Mouse (Mus musculus) gonadal fat pad, adult 2 months (tissue): ENCODE data around the gene Wdr82. TPM values are rescaled to one million over a fixed set of nuclear protein-coding genes. Genes with fewer than 3 reads are reported as not detected.

ENCODE experiments used
- DNase-seq: peaks from one replicate; pipeline ENCODE4 v3.0.0-alpha.2; 2012; ENCODE audit warnings: low read depth
- polyA plus RNA-seq: library from polyadenylated mRNA; depleted of rRNA; stranded (reverse); fragments of >200 nt; gene quantifications from 2 replicates; pipeline ENCODE4 v1.2.3, GENCODE M21; 2012; rRNA removed

Wdr82 gene
- polyA plus RNA-seq, 1 experiment = 46.2 TPM

- DNase-seq = no peak
Observed at GRCm38 (mm10) chr9:106225469-106226150, 54.9 kb downstream of the Wdr82 start.

DNA sequence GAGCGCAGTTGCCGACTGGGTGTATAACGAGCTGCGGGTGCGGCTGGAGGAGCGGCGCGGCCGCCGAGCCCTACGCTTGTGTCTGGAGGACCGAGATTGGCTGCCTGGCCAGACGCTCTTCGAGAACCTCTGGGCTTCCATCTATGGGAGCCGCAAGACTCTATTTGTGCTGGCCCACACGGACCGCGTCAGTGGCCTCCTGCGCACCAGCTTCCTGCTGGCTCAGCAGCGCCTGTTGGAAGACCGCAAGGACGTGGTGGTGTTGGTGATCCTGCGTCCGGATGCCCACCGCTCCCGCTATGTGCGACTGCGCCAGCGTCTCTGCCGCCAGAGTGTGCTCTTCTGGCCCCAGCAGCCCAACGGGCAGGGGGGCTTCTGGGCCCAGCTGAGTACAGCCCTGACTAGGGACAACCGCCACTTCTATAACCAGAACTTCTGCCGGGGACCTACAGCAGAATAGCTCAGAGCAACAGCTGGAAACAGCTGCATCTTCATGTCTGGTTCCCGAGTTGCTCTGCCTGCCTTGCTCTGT is 55.5 kb downstream of the Wdr82 start:
- DNase-seq = no peak

DNA sequence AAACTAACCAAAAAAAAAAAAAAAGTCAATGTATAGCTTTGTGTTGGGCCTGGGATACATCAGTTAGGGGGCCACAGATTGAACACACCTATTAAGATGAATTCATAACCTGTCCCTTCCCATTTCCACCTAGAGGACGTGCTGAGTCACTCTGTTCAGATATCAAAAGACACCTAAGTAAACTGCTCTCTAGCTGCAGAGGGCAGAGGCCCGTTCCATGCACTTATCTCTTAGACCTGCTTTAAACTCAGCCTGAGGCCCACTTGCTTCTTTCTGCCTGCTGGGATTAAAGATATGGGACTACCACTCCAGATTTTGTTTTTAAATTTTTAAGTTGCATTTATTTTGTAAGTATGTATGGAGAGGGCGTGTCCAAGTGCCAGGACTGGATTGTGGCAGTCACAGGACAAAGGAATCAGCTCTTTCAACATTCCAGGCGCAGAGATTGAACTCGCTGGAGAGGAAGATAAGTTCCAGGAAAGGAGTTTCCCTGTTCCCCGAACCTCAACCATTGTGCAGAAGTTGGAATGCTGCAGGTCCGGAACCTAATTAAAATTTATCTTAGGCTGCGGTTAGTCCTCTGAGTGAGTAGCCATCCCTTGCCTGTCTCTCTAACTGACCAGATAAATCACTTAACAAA is 57.2 kb downstream of the Wdr82 start:
- no peak for DNase-seq

DNA sequence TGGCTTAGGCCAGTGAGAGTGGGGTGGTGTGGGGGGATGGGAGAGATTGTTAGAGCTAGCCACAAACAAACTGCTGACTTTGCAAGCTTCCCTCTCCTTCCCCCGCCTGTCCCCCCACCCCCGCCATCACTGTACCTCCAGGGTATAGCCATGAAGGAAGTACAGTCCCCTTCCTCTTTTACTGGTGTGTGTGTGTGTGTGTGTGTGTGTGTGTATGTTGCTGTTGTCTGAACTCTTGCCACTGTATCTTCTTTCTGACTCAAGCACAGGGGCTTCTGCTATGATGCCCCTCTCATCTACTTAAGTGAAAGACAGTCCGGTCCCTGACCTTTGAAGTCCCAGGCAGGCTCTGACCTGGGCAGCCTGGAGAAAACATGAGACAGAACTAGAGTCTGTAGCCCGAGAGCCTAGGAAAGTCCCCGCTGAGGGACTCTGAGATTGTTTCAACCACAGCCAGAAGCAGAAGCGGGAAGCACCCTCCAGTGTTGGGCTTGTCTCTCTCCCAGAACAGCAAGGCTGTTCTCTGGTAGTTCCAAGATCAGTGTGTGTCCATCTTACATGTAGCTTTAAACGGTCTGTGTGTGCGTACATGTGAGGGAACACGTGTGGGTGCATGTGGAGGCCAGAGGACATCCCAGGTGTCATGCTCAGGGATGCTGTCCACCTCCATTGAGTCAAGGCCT is 59.5 kb downstream of the Wdr82 start:
- DNase-seq = no peak

DNA sequence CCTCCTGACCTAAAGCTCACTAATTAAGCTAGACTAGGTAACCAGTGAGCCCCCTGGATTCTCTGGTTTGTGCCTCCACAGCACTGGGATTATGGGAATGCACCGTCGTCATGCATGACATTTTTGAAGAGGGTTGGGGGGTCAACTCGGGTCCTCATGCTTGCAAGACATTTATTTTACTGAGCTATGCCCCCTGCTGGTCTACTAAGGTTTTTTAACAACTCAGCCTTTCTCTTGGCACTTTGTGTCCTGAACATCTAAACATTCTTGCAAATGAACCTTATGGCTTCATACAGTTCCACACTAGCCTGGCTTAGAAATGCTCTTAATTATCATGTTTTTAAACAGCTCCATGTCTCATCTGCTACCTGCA is 60.0 kb downstream of the Wdr82 start:
- DNase-seq = no peak

DNA sequence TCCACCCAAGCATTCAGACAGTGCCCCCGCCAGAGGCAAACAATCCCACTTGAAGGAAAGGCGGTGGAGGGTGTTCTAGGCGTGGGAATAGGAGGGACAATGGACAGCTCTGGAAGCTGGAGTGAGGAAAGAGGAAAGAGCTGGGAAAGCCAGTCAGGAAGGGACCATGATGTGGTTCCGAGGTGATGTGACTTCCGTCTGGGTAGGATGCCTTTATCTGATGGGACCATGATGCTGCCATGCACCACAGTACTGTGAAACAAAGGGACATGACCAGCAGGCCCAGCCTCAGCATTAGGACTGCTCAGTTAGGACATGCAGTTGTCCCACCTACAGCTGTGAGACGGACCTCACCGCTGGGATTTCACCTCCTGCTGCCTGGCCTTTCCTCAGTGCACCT is 60.5 kb downstream of the Wdr82 start:
- DNase-seq = no peak

DNA sequence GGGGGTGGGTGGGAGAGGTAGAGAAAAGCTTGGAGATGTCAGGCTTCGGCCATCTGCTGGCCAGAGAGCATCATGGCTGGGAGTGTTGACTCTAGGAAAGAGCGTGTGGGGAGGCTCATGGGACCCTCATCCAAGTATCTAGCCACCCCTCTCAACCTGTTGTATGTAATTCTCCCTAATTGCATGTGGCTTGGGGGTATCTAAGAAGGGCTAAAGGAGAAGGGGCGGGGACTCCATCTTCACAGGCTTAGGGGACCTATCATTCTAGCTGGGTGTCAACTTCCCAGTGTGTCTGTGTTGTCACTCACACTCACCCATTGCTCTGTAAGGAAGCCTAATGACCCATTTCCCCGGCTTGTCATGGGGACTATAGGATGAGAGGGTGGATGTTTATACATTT is 61.1 kb downstream of the Wdr82 start:
- no peak for DNase-seq

DNA sequence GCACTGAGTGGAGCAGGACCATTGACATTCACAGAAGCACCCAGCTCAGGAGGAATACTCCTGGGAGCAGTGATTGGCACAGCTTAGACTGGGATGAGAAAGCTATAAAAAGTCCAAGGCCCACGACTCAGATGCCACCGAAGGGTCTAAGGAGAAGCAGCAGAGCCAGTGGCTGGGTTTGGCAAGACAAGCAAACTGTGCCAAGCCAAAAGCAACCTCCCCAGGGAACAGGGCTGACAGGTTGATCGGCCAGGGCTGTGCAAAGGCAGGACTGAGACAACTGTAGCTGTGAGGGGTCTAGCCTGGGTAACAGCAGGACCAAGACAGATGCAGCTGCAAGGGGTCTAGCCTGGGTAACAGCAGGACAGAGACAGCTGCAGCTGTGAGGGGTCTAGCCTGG is 62.2 kb downstream of the Wdr82 start:
- DNase-seq = no peak

DNA sequence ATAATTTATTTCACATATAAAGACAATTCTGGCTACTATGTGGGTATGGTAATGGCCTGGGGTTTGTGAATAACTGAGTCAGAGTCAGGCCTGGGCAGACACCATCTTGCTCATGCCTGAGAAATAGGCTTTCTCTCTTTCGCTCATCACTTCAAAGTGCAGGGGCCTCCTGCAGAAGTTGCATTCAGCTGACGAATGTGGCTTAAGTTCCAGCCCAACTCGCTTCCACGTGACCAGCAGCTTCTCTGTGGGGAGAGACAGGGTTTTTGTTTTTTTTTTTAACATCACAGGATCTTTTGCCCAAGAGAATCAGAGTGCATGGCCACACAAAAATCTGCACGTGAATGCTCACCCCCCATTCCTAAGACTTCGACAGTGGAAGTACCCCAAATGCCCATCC is 63.2 kb downstream of the Wdr82 start:
- no peak for DNase-seq

DNA sequence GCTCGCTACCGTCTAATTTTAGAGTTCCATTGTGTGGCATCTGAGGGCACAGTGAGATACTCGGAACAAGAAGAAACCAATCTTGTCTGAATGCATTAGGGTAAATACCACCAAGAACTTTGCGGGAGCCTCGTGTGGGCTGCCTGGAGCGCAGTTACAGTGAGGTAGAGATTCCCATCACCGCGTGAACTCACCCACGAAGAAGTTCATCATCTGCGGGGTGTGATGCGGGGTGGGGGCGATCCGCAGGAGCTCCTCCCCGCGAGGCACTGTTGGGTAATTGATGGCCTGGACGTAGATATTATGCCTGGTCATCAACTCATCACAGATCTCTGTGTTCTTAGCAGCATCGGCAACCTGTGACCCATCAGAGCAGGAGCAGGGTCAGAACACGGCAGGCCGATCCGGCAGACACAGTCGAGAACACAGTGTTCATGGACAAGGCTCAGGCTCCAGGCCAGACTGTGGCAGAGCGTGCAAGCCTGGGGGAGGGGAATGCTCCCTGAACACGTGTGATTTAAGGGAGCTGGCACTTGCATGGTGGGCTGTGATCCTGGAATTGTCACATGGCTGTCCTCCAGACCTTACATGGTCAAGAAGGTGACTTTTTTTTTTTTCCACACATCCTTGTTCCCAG is 64.6 kb downstream of the Wdr82 start:
- DNase-seq = no peak

- DNase-seq = no peak
Observed at GRCm38 (mm10) chr9:106236156-106236817, 65.6 kb downstream of the Wdr82 start.

- no peak for DNase-seq
Observed at GRCm38 (mm10) chr9:106236818-106237211, 66.1 kb downstream of the Wdr82 start.

GRCm38 (mm10) chr9:106237401-106237800 is 66.7 kb downstream of the Wdr82 start:
- no peak for DNase-seq

GRCm38 (mm10) chr9:106237878-106238277 is 67.2 kb downstream of the Wdr82 start:
- no peak for DNase-seq

Other genes starting within 250 kb of the Wdr82 start
- gene Col6a5, start 210.3 kb upstream of the Wdr82 start, polyA plus RNA-seq = 24.8 and 37.4 TPM in 2 replicates
- gene Col6a4, start 74.1 kb upstream of the Wdr82 start, polyA plus RNA-seq = 43.0 and 61.0 TPM in 2 replicates
- 6.9 and 9.0 TPM in 2 replicates for gene Glyctk, start 12.8 kb upstream of the Wdr82 start, polyA plus RNA-seq
- 71.6 and 104 TPM in 2 replicates for gene Ppm1m, start 28.8 kb downstream of the Wdr82 start, polyA plus RNA-seq
- gene Twf2, start 32.2 kb downstream of the Wdr82 start, polyA plus RNA-seq = 41.8 and 55.0 TPM in 2 replicates
- 4.0 and 5.2 TPM in 2 replicates for gene Tlr9, start 51.7 kb downstream of the Wdr82 start, polyA plus RNA-seq
- gene Alas1, start 77.7 kb downstream of the Wdr82 start, polyA plus RNA-seq = 203 and 204 TPM in 2 replicates
- 5.4 and 5.6 TPM in 2 replicates for gene Poc1a, start 110.1 kb downstream of the Wdr82 start, polyA plus RNA-seq
- 43.8 and 53.6 TPM in 2 replicates for gene Dusp7, start 197.7 kb downstream of the Wdr82 start, polyA plus RNA-seq